ENCODE assay signal across 10 mouse cellular contexts in the genomic region with DNA sequence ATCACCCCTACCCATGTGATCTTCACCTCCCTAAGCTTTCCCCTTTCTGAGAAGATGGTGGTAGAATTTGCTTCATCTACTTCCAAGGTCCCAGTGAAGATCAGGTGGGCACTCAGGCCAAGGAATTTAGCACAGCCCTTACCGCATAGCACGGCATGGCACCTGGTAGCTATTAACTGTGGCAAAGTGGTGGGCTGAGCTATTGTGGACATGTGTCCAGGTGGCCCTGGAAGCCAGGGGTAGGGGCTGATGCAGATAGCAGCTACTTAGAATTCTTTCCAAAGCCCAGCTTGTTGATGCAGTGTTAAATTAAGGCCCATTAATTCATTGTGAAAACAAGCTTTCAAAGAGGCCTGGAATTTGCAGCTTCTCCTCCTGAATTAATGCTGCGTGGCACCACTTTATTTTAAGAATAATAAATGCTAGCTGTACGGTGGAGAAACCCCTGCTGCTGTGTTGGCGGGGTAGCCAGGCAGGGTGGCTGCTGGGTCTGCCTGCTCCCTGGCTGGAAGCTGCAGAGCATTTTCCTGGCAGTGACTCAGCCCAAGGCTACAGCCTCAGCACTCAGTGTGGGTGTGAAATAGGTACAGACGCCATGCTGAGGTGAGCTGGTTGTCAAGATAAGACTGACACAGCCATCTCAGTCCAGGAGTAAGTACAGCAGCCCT.
DNase-seq lines count a peak whose midpoint lies in the region; ATAC-seq lines count a peak whose summit lies in the region.
"Had no signal": no experiment of that assay in that cellular context is flagged by ENCODE, and none has a peak within 500 bp of the region (broad histone marks: within the 10 kb centered on the region; RNA-seq: fewer than 3 reads in every experiment).

No protein-coding gene starts in this region.

- H3K36me3 ChIP-seq in kidney, embryonic 14.5 days (ENCODE audit: control insufficient read depth, insufficient read depth, low read length): no peaks in the 10 kb centered on the region

- H3K4me1 ChIP-seq in kidney, embryonic 14.5 days (ENCODE audit: control insufficient read depth, insufficient read depth, low read length): no peaks in the 10 kb centered on the region

- H3K9ac ChIP-seq in kidney, embryonic 14.5 days (ENCODE audit: low read depth, low read length): no peak overlapping the region
- H3K9ac ChIP-seq: liver, embryonic 14.5 days had no signal

- WGBS in kidney, embryonic 14.5 days: 26% methylated on average over 6 of the region's 6 CpGs

- peak; percentile 62; the same call in 1 of the 2 replicates for ATAC-seq in kidney, embryonic 14.5 days (ENCODE audit: low FRiP score, low TSS enrichment)

- H3K27ac ChIP-seq in kidney, embryonic 14.5 days (ENCODE audit: low read depth, low read length): no peak overlapping the region
- H3K27ac ChIP-seq: liver, embryonic 14.5 days had no signal

- peaks cover 8% of the 10 kb centered on the region; the same call in 1 of the 2 replicates for H3K9me3 ChIP-seq in kidney, embryonic 14.5 days (ENCODE audit: control insufficient read depth, low read length)

- H3K4me2 ChIP-seq in kidney, embryonic 14.5 days (replicated peaks; ENCODE audit: low read depth, low read length): no peak overlapping the region

- no peak overlapping the region for H3K4me3 ChIP-seq in kidney, embryonic 14.5 days (ENCODE audit: low read length)

- no peak for DNase-seq in kidney, postnatal 25 days
- DNase-seq in right cerebral cortex, adult 18-20 months: peak; percentile 43
- DNase-seq in right cerebral cortex, postnatal 25 days: no peak
- peak; percentile 8 to 18 for DNase-seq in frontal cortex, postnatal 10 days (ENCODE audit: low spot score in 2 of 2)
- DNase-seq in telencephalon, adult 2 months (ENCODE audit: low read depth, low spot score): peak; percentile 40
- no peak for DNase-seq in B cell, adult 2 months
- DNase-seq in gastrocnemius, postnatal 4 days (ENCODE audit: low spot score in 2 of 2): no peak
- DNase-seq: embryo, embryonic 11 days had no signal

- no peaks in the 10 kb centered on the region for H3K27me3 ChIP-seq in kidney, embryonic 14.5 days (ENCODE audit: control insufficient read depth, insufficient read depth, low read length)

Comparison
In these comparisons a context has a peak if more than half of its experiments do, and no peak if none do; other contexts are left out.
1. DNase-seq: peak in right cerebral cortex, adult 18-20 months (single experiment), frontal cortex, postnatal 10 days (2 of 2) and telencephalon, adult 2 months (single experiment); none in kidney, postnatal 25 days (0 of 2), right cerebral cortex, postnatal 25 days (single experiment), B cell, adult 2 months (0 of 2) and gastrocnemius, postnatal 4 days (0 of 2).